Mouse (Mus musculus): ENCODE results near the gene Tcf7.

The Tcf7 gene

DNA sequence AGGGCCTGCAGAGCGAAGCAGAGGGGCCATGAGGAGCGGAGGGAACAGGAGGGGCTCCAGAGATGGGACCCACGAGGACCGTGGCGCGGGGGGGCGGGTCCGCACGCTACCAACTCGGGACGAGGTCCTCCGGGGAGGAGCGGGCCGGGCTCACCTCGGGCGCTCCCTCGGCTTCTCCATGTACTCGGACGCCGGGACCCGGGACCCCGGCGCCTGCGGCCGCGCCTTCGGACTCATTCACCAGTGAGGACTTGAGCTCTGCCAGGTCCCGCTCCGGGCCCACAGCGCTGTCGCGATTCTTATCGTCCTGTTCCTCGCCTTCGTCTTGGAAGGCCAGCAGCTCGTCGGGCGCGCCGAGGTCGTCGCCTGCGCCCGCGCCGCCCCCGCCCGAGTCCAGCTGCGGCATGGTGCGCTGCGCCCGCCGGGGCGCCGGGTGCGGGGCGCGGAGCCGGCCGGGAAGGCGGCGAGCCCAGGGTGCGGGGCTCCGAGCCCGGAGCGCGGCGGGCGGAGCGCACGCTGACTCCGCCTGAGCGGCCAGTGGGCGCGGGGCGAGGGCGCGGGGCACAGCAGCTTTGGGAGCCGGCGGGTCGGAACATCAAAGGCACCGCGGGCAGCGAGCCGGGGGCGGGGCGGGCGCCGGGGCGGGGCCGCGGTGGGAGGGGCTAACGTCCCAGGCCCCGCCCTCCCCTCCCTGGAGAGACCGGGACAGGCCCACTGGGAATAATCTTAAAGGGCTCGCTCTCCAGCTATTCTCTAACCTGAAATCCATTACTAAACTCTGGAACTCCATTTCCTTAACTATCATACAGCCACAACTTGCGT, at the start of gene Tcf7:
TSS of gene Tcf7 (minus strand) at position 241 of the 822 bp plus-strand sequence.
- DNase-seq (ENCODE audit: low read depth), result no peak

DNA sequence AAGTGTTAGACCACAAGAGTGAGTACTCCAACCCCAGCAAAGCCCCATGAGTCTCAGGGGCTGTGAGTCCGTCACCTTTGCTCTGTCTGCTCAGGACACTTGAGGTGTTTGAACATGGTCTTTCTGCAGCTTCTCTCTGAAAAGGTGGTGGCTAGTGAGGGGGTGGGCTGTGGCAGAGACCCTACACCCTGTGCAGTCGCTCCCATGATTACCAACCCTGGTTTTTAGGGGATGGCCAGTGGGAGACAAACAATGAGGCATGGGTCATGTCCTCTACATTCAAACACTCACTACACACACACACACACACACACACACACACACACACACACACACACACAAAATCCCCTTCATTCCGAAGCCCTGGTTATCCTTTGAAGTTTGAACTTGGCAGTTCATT, 44.5 kb upstream of the Tcf7 start:
- no peak for DNase-seq (ENCODE audit: low read depth)

DNA sequence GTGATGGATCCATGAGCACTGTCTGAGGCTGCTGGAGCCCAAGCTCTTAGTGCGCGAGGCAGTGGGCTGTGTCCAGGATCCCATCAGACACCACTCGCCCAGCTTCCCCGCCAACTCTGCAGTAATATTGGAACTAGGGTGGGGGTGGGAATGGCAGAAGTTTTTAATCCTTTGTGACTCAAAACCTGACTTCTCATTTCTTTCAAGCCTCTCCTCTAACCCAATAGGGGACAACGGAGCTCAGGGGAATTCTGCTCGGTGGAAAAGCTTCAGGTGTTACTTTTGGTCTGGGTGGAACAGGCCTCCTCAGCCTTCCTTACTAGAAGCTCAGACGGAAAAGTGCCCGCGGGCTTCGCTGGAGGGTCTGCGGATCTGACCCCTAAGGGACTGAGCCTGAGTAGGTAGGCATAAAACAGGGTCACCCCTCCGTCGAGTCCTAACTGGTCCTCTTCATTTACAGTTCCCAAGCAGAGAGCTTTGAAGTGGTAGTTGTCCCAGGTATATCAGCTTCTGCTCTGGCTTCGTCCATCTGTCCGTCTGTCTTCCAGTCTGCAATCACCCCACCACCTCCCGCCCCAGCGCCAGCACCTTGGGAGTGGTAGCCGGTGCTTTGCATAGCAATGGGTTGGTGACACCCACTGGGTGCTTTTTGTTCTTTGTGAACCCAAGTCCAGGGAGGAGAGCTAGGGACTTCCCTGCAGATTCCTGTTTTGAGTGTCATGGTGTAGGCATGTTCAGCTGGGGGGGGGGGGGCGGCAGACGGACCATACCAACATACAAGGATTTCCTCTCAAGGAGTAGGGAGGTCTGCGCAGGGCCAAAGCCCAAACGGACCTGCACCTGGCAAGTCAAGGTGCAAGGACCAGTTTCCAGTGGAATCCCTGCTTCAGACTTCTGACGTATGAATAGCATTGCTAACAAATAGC, 41.9 kb upstream of the Tcf7 start:
- DNase-seq (ENCODE audit: low read depth), result no peak

DNA sequence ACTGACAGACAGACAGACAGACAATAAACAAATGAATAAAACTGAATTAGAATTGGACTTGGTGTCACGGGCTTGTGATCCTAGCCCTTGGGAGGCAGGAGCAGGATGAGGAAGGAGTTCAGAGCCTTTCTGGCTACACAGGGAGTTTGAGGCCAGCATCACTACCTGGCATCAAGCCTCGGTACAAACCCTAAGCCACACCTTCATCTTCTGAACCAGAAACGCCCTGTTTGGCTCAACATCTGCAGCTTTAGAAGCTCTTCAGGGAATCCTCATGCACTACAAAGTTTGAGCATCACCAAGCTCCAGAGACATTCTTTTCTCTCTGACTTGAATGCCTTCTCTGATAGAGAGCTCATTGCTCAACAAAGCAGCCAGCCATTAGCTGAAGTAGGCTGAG, 38.7 kb upstream of the Tcf7 start:
- DNase-seq (ENCODE audit: low read depth), result no peak

DNA sequence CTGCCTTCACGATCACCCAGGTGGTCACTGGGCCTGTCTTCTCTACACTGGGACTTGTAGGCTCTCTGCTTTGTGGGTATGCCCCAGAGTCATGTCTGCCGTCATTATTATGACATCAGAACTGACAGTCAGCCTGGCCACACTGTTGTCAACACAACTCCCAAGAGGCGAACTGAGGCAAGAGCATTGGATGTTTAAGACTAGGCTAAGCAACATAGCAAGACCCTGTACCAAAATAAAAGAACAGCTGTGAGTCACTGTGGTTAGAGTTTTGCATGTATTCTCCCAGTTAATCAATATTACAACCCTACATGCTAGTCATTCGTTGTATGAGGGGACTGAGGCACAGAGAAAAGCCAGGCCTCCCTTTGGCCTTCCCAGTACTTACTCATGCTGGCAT, 37.7 kb upstream of the Tcf7 start:
- no peak for DNase-seq (ENCODE audit: low read depth)

DNA sequence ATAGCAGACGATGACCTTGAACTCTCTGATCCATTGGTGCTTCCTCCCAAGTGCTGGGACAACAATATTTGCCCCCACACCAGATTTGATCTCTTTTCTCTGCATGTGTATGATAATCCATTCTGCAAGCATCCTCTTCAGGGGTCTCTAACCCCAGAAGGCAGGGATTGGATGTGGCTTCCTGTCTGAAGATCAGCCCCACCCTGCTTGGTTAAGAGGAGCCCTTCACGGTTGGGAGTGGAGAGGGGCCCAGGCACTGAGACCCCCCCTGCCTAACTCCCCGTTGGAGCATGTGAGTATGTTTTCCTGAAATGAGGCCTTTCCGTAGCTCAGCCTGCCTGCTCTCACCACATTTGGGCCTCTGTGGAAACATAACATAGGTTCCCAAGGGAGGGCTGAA, 36.9 kb upstream of the Tcf7 start:
- no peak for DNase-seq (ENCODE audit: low read depth)

DNA sequence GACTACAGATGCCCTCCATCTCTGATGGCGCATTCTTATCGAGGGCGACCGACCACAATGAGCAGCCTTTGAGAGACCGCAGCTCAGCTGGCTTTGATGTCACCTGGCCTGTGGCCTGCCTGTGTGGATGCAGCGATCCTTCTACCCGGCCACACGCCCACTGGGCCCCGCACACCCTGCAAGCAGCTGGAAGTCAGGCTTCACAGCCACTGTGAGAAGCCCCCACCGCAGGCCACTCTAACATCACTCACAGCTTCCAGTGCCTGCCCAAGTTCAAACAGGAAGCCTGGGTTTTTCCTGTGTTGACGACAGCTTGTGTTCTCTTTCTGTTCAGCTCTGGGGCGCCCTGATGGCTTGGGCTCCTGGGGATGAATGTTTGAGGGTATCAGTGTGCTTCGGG, 35.6 kb upstream of the Tcf7 start:
- no peak for DNase-seq (ENCODE audit: low read depth)

DNA sequence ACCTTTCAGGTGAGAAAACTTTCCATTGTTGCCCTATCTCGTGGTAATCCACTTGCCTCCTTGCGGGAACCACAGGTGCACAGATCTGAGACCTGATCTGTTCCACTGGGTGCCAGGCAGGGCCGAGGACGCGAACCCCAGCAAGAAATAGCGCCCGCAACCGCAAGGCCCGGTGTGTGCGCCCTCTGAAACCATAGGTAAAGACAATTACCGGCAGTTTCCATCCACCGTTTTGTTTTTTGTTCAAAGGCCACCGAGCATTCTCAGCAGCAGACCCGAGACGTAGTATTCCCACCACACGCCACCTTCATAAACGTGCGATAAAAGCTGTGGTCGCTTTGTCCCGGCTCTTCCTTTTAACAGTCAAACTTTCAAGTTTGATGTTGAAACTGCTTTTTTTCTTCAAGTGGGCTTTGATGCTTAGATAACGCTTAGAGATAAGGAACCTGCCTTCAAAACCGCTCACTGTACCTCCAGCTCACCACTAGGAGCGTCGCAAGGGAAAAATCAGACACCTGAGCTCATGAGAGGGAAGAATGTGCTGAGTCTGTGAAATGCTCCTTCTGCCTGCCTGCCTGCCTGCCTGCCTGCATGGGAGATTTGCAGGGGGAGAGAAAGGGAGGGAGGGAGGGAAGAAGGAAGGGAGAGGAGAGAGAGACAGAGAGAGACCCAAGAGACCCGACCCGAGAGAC, 31.4 kb upstream of the Tcf7 start:
- DNase-seq (ENCODE audit: low read depth), result no peak

DNA sequence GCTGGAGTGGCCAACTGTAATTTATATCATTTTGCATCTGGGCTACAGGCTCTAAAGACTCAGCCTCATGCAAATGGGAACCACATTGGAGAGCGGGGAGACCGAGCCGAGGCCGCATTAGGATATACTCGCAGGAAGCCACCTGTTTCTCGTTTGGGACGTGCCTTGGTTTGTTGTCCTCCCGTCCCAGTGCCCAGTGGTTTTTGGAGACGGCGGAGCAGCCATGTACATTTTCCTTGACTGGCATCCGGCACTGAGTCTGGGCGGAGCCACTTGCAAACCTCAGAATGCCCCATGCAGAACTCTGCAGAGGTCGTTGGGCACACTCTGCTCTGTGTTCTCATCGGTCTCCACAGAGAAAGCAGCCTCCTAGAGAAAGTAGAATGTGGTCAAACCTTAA, 27.9 kb upstream of the Tcf7 start:
- no peak for DNase-seq (ENCODE audit: low read depth)

DNA sequence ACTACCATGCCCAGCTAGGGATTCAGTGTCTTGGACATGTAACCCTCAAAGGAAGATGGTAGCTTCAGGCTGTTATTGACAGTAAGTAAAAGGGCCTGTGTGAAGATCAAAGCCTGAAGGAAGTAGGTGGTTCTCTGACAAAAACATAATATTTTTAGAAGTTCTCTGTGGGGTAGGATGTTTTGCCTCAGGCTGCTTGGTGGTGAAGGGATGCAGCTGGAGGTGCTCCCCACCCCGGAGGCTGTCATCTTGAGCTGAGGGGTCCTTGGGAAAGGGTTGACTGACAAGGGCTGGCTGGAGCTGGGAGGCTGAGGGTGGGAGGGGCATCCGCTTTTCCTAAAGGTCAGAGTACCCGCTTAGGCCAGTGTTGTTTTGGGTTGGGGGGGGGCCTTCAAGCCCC, 26.7 kb upstream of the Tcf7 start:
- DNase-seq (ENCODE audit: low read depth), result no peak

DNA sequence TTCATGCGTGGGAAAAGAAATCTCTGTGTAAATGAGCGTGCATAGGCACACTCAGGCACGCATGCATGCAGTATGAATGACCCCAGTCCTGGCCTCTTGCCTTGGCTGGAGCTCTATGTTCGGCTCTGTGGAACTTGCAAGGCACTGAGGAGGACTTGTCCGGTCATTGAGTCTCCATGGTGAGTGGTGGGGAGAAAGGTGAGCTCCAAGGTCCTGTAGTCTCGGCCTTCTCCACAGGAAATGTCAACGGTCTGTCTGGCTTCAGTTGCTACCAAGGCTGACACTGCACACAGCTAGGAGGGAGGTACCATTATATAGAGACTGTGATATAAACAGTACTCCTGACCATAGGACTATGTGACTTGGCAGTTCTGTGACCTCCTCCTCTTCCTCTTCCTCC, 23.6 kb upstream of the Tcf7 start:
- no peak for DNase-seq (ENCODE audit: low read depth)

DNA sequence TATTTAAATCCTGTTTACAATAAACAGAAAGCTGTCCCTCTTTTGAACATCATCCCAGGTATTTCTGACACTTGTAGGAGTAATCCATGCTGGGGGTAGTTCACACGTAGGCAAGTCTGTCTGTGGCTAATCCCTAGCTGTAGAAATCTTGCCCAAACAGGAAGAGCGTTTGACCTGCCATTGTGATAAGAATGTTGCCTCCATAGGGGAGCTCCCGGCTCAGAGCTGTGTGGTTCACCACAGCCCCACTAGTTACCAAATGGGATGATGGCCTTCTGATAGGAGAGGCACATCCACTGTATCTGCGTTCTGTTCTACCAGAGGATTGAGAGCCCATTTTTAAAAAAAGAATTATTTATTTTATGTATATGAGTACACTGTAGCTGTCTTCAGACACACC, 22.5 kb upstream of the Tcf7 start:
- DNase-seq (ENCODE audit: low read depth), result no peak

DNA sequence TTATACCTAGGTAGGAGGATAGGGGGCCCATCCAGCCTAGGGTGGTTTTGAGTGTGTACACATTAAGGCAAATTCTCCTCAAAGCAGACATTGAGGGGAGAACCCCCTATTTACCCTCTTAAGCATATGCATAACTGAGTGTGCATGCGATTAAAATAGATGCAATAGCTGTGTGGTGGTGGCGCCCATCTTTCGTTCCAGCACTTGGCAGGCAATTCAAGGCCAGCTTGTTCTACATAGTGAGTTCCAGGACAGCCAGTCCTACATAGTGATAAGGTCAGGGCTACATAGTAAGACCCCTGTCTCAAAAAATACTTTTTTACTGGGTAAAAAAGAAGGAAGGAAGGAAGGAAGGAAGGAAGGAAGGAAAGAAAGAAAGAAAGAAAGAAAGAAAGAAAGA, 19.9 kb upstream of the Tcf7 start:
- no peak for DNase-seq (ENCODE audit: low read depth)

DNA sequence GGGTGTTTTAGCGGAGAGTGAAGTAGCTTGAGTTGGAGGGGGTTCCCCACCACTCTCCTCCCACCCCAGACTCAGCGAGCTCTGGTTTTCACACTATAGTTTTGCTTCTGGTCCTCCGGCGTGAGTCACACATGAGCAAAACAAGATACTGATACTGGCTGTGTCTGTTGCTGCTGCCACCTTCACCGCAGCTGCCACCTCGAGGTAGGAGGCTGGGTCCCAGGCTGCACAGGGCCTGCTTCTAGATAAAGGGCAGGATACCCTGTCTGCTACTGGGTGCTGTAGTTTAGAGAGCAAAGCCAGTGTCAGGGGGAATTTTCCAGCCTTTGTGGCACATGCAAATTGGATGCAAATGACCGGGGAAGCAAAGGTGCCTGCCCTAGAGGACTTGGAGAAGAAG, 16.9 kb upstream of the Tcf7 start:
- DNase-seq (ENCODE audit: low read depth), result no peak

DNA sequence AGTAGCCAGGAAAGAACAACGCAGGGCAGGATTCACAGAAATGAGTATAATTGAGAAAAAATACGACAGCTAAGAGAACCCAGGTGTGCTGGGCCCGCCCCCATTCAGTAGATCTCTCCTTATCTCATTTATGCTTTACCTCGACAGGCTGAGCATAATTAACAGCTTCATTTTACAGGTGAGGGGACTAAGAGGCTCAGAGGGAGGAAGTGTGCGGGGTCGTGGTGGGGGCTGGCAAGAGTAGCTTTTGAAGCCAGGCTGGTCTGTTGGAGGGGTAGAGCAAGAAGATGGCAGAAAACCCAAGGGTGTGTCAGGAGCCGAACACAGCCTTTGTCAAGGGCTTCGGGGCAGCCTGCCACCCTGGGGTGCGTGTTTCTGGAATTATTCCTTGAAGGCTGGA, 16.1 kb upstream of the Tcf7 start:
- DNase-seq (ENCODE audit: low read depth), result no peak

DNA sequence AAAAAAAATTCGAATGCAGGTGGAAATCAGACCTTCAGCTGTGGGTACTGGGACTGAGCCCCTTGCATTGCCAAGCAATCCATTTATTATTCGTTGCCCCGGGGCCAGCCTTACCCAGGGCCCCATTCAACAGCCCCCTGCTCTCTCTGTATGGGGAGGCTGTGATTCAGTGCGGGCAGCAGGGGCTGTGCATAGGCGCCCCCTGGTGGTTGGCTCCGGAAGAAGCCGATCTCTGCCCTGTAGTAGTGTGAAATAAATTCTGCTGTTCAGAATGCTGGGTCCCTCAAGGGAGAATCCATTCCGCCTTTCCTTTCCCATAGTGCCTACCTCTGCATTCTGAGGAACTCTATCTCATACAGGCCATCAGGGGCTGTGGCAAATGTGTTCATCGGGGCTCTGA, 14.5 kb upstream of the Tcf7 start:
- DNase-seq (ENCODE audit: low read depth), result peak; percentile 38

DNA sequence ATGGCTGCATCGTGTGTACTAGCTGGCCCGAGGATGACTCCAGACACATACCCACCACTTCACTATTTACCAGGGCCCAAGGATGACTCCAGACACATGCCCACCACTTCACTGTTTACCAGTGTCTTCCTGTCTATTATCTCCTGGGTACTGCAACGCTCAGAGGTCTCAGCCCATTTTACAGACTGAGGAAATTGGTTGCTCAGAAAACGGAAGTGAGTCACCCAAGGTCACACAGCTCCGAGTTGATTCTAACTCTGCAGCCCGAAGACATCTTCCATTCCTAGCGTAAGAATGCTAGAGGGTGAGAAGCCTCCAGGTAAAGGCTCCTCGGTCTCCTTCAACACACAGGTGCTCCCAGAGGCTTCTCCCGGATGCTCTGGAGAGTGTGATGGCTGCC, 11.3 kb upstream of the Tcf7 start:
- no peak for DNase-seq (ENCODE audit: low read depth)

DNA sequence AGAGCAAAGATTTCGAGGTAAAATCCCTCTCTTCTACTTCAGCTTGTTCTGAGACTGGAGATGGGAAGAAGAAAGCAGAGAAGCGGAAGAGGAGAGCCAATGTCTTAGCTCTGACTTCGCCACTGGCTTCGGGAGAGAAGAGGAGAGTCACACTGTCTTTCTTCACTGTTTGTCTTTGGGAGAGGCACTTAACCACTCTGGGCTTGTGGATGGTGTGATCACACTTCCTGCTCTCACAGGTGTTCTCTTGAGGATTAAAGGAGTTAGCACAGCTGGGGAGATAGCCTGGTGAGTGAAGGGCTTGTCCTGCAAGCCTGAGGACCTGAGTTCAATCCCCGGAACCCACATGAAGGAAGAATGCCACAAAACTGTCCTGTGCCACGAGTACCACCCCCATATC, 10.1 kb upstream of the Tcf7 start:
- DNase-seq (ENCODE audit: low read depth), result no peak

DNA sequence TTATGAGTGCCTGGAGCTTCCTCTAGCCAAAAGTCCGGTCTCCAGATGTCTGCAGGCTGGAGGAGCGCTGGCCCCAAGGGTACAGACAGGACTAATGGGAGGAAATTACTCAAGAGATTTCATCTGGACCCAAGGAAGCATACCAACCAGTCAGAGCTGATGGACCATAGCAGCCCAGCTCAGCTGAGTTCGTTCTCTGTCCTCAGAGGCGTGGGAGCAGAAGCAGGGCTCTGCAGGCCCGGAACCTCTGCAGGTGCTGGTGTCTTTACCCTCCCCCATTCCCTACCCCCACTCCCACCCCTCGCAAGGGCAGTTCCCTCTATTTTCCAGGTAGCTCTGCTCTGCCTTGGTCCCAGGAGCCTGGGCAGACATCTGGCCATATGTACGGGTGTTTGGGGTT, 9.5 kb upstream of the Tcf7 start:
- DNase-seq (ENCODE audit: low read depth), result no peak

DNA sequence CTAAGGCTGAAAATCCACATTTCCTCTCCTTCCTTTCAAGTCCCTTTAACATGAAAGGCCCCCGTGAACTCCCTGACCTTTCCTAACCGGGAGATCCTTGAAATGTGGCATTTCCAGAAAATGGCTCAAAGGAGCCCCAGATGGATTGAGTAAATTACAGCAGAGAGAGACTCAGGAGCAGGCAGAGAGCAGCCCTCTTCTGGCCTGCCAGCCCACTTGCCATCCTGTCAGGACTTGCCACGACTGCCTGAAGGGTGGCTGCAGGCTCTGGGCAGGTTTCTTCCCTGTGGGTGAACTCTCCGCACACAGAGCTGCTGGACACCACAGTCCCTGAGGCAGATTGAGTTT, 4.1 kb upstream of the Tcf7 start:
- no peak for DNase-seq (ENCODE audit: low read depth)

DNA sequence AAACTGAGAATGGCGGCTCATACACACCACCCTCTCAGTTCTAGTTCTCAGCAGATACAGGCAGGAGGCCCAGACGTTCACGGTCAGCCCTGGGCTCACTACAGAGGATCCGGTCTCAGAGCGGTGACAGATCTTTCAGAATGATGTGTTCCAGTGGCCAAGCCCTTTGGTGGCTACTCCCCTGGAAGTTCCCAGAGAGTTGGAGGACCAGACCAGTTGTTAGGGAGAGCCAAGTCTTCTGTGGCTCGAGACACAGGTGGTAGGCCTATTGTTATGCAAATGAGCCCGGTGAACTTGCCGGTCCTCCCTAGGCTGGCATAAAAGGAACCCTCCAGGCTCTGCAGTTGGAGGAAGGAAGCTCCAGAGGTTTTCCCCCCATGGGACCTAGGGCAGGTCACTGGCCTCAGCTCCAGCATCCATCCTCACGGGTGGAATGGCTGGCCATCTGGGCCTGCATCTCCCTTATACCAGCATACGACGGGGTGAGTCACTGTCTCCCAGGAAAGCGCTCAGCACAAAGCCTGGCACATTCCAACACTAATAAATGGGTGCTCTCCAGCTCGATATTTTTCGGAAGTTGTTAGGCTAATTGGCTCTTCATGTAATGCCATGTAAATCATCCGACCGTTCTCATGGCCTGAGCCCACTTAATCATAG, 3.6 kb upstream of the Tcf7 start:
- DNase-seq (ENCODE audit: low read depth), result no peak

All from c-Kit-positive CD71-positive TER-119-negative erythroid progenitor cells, embryonic 14.5 days (primary cell).